Mouse (Mus musculus) WW6 (cell line): ENCODE results near the gene Casp9.

Source experiments
- DNase-seq: peaks from one replicate; pipeline ENCODE4 v3.0.0-alpha.2; 2013; ENCODE audit warnings: low read depth, low spot score

Gene Casp9

GRCm38 (mm10) chr4:141816776-141817655 is 23.6 kb downstream of the Casp9 start:
- no peak for DNase-seq

- no peak for DNase-seq
These were observed 24.3 kb downstream of the Casp9 start for GRCm38 (mm10) chr4:141817706-141818105.

- no peak for DNase-seq
These were observed 25.4 kb downstream of the Casp9 start for GRCm38 (mm10) chr4:141818861-141819260.

- DNase-seq = no peak
These were observed 25.9 kb downstream of the Casp9 start for GRCm38 (mm10) chr4:141819316-141819715.

- no peak for DNase-seq
These were observed 27.8 kb downstream of the Casp9 start for GRCm38 (mm10) chr4:141821178-141821577.

GRCm38 (mm10) chr4:141822089-141822488 is 28.7 kb downstream of the Casp9 start:
- DNase-seq = no peak

GRCm38 (mm10) chr4:141822979-141823378 is 29.6 kb downstream of the Casp9 start:
- no peak for DNase-seq

GRCm38 (mm10) chr4:141826060-141826459 is 32.6 kb downstream of the Casp9 start, which contains the start of gene Cela2a:
Gene Cela2a, minus strand, starts transcription at chr4:141826160.
- no peak for DNase-seq

- DNase-seq = no peak
These were observed 34.0 kb downstream of the Casp9 start for GRCm38 (mm10) chr4:141827401-141827800.

- no peak for DNase-seq
These were observed 34.8 kb downstream of the Casp9 start for GRCm38 (mm10) chr4:141828177-141828576.

- no peak for DNase-seq
These were observed 37.0 kb downstream of the Casp9 start for GRCm38 (mm10) chr4:141830381-141830780.

GRCm38 (mm10) chr4:141831361-141831760 is 37.9 kb downstream of the Casp9 start:
- DNase-seq = no peak

- no peak for DNase-seq
These were observed 40.5 kb downstream of the Casp9 start for GRCm38 (mm10) chr4:141833911-141834310.

- DNase-seq = no peak
These were observed 41.2 kb downstream of the Casp9 start for GRCm38 (mm10) chr4:141834536-141835095.

GRCm38 (mm10) chr4:141845999-141846398 is 52.6 kb downstream of the Casp9 start, which contains the start of gene Ctrc:
Gene Ctrc, minus strand, starts transcription at chr4:141846359.
- DNase-seq = no peak

- no peak for DNase-seq
These were observed 60.0 kb downstream of the Casp9 start for GRCm38 (mm10) chr4:141853437-141853836.

GRCm38 (mm10) chr4:141857422-141857930 is 64.1 kb downstream of the Casp9 start:
- peak; percentile 53 for DNase-seq

- no peak for DNase-seq
These were observed 65.1 kb downstream of the Casp9 start for GRCm38 (mm10) chr4:141858501-141858900.

- DNase-seq = no peak
These were observed 65.9 kb downstream of the Casp9 start for GRCm38 (mm10) chr4:141859351-141859750.

- DNase-seq = no peak
These were observed 66.9 kb downstream of the Casp9 start for GRCm38 (mm10) chr4:141860246-141860841.

GRCm38 (mm10) chr4:141861591-141862295 is 68.3 kb downstream of the Casp9 start:
- no peak for DNase-seq

GRCm38 (mm10) chr4:141862867-141863266 is 69.5 kb downstream of the Casp9 start:
- DNase-seq = no peak
